Mouse (Mus musculus): ENCODE results near the gene Eno2.

The Eno2 gene

DNA sequence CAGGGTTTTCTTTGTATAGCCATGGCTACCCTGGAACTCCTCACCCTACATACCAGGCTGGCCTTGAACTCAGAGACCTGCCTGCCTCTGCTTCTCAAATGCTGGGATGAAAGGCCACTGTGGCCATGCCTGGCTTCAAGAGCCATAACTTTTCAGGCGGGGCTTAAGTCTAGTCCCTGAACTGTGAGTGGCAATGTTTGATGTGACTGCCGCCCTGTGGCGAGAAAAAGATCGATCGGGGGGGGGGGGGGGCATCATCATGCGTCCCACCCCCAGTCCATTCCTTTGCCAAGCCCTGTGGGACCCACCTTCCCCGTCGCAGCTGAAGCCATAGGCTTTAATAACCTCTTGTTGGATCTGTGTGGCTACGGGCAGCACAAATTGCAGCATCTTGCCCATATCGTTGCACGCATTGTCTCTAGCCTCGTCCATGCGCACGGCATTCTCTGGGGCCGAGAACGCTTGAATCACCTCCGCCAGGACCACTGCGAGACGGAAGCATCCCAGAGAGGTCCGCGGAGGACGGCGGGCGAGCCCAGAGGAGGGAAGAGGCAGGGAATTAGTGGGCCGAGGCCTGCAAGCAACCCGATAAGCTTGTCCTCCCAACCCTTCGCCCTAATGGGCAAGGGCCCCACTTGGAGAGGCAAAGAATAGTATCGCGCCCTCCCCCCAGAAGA is 29.1 kb downstream of the Eno2 start:
- DNase-seq (ENCODE audit: low spot score): peak; percentile 64

DNA sequence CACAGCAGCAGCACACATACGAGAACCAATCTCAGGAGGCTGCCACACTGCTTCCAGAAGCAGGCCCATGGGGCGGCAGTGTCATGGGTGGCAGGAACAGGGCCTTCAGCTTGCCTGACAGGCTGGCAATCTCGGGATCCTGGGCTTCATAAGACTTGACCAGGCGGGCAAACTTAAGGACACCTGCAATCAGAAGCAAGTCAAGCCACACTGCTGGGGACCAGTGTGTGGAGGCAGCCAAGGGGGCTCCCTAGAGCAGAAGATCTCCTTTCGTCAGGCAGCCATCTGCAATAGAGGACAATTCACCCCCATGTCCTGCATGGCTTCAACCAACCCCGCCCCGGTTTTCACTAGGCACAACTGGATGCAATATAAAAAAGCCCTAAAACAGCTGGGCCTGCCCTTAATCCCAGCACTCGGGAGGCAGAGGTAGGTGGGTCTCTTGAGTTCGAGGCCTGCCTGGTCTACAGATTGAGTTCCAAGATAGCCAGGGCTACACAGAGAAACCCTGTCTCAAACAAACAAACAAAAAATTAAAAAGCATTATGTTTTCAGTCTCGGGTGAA is 30.2 kb downstream of the Eno2 start:
- DNase-seq (ENCODE audit: low spot score): no peak

- no peak for DNase-seq (ENCODE audit: low spot score)
Measured at GRCm38 (mm10) chr6:124738511-124739023, 30.9 kb downstream of the Eno2 start, which contains the start of gene Ptpn6. Gene Ptpn6, minus strand, starts transcription at chr6:124738714.

DNA sequence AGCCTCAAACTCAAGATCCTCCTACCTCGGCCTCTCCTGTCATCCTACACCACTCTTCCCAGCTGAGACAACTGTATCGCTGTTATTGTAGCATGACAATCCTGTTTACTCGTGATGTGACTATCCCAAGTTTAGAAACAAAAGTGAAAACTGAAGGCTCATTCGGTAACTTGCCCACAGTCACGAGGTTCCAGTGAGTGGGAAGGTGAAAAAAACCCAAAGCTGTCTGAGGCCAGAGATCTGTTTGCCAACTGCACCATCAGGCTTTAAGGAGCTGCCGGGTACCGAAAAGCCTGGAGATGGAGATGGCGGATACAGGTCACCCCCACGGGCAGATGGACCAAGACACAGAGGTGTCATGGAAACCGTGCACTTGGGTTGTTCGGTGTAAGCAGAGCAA is 32.4 kb downstream of the Eno2 start:
- no peak for DNase-seq (ENCODE audit: low spot score)

DNA sequence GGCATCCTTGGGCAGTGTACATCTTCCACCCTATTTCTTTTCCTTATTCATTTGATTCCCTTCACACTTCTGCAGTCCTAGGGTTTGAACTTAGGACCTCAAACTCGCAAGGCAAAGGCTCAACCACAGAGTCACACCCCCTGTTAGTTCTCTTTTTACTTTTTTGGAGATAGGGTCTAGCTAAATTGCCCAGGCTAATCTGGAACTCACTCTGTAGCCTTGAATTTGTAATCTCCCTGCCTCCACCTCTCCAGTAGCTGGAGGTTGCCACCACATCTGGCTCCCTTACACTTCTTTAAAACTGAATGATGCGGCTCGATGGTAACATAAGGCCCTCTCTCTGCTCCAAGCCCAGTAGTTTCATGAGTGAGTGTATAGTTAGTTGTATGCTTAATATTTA is 35.1 kb downstream of the Eno2 start:
- DNase-seq (ENCODE audit: low spot score): no peak

- DNase-seq (ENCODE audit: low spot score): no peak
Measured at GRCm38 (mm10) chr6:124732476-124733370, 36.8 kb downstream of the Eno2 start.

GRCm38 (mm10) chr6:124731038-124731437 is 38.4 kb downstream of the Eno2 start:
- no peak for DNase-seq (ENCODE audit: low spot score)

DNA sequence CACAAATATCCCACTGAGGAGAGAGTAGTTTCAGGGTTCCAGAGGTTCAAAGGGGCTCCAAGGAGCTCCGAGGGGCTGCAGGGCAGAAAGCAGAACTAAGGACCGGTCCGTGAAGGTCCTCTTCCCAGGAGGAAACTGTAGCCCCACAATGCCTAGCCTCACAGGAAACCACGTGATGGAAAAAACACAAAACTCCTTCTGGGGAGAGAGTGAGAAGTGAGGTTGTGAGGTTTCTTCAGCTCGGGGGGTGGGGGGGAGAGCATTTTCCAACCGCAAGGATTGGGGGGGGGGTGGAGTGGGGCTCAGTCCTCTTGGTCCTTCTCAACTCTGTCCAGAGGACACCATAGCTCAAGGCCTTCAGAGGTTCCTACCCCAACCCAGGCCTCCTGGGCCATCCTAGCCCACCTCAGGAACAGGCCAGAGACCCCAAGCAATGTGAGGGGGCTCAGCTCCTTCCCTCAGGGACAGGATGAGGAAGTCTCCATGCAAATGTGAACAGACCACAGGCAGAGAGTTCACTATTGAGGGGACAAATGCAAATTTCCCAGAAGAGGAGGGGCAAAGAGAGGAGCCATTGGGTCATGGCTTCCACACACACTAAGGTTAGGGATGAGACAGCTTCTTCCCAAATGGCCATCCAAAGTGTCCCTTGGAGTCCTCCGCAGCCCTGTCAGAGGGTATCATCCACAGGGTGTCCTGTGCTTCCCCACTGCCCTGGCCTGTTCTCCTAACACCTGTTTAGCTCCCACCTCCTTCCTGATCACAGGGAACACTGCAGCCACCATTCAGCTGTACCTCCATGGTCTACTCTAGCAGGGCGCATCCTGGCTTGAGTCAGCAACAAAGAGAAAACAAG is 39.4 kb downstream of the Eno2 start:
- no peak for DNase-seq (ENCODE audit: low spot score)

DNA sequence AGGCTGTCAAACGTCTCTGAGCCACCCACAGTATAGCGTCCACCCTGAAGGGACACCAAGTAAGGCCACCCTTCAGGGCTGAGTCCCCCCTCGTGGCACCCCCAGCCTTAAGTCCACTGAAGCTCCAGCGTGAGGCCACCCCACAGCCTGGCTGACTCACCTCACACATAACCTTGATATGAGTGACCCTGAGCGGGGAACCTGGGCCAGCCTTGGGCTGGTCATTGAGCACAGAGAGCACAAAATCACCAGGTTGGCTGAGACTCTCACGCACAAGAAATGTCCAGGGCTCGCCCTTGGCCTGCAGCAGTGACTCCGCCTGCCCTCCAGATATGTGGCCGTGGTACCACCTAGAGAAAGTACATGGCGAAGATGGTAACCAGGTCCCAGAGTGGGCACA is 40.9 kb downstream of the Eno2 start:
- no peak for DNase-seq (ENCODE audit: low spot score)

GRCm38 (mm10) chr6:124724472-124724871 is 45.0 kb downstream of the Eno2 start:
- no peak for DNase-seq (ENCODE audit: low spot score)

- DNase-seq (ENCODE audit: low spot score): no peak
Measured at GRCm38 (mm10) chr6:124723541-124723940, 45.9 kb downstream of the Eno2 start.

DNA sequence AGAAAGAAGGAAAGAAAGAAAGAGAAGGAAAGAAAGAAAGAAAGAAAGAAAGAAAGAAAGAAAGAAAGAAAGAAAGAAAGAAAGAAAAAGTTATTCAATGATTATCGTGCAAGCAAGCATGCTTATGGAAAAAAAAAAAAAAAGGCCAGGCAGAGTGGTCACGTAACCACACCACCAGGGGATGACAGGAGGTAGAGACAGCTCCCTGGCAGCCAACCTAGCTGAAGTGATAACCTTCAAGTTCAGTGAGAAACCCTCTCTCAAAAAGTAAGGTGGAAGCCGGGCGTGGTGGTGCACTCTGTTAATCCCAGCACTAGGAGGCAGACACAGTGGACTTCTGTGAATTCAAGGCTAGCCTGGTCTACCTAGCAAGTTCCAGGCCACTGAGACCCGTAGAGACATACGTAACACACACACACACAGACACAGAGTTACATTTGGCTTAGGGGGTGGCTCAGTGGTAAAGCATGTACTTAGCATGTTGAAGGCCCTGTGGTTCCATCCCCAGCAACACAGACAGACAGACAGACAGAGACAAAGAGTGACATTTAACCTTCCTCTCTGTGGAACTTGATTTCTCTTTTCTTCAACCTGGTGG is 46.5 kb downstream of the Eno2 start:
- DNase-seq (ENCODE audit: low spot score): no peak

- no peak for DNase-seq (ENCODE audit: low spot score)
Measured at GRCm38 (mm10) chr6:124720904-124721303, 48.6 kb downstream of the Eno2 start.

DNA sequence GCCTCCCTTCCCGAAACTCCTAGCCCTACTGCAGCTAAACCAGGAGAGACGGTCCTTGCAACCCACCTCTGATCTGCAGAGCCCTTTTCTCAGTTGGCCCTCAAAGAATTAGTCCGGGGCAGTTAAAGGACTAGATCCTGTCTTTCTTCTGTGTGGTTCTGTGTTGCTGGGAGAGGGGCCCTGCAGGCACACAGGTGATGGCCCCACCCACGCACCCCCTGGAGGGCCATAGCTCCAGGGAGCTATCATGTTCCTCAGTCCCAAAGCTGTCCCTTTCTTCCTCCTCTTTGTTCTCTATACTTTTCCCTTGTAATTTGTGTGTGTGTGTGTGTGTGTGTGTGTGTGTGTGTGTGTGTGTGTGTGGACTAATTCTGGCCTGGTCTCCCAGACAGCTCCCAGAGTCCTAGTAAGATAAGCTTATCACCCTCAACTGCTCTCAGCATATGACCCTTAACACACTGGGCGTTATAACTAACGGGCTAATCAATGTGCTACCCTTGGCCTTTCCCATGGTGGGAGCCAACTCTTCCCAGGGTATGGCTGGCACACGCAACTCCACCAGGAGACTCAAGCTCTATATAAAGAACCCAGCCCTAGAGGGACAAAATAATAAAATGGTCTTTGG is 50.0 kb downstream of the Eno2 start:
- DNase-seq (ENCODE audit: low spot score): peak; percentile 54

DNA sequence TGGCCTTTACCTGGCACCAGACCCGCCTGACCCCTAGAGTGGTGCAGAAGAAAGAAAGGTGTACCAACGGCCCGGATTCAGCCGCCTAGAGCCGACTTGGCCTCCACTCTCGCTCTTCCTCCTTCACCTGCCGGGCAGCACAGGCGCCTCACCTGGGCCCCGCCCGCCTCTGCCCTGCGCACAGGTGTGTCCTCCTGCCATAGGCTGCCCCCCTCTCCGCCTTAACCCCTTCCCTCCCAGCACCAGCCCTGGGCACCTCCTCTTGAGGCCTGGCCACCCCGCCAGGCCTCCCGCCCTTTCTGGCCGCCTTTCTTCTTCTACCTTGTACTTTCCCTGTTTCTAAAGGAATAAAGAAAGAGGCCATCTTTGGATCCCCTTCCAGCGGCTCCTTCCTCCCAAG is 50.8 kb downstream of the Eno2 start:
- no peak for DNase-seq (ENCODE audit: low spot score)

DNA sequence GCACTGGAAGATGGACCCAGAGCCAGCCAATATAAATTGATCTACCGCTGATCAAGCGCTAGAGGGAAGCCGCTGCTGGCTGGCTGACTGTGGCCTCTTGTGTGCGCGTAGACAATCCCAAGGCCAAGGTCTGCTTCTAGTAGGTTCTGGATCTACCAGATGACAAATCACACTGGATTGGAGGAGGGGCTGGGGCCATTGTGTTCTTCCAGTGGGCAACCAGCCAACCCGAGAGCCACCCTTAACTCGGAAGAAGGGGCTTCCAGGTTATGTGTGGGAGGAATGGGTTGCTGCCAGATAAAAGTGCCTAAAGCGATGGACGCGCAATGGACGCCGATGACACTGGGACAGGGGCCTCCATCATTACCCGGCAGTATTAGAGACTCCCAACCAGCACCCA is 51.5 kb downstream of the Eno2 start:
- DNase-seq (ENCODE audit: low spot score): no peak

DNA sequence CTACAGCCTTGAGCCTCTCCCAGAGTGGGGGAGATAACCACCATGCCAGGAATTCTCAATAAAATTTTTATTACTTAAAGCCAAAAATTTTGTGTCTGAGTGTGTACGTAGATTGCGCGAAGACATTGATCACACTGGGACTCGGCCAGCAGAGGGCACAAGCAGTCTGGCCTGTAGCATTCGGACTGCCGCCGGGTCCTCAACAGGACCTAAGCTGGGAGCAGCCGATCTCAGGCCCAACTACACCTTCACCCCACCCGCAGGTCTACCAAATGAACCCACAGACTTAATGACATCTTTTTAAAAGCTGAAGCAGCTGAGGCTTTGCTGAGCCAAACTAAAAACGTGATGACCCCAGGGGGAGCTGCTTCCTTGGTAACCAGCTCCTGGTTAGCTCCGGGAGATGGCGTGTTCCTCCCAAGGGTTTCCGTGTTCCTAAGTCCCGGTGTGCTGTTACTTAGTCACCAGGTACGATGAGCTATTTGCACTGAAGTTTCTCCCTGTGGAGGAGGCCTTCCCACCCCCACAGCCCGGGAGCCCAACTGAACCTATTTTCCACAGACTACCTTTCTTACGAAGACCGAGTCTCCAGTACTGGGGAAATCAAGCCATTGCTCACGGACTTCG is 52.5 kb downstream of the Eno2 start:
- no peak for DNase-seq (ENCODE audit: low spot score)

- DNase-seq (ENCODE audit: low spot score): no peak
Measured at GRCm38 (mm10) chr6:124712918-124713317, 56.6 kb downstream of the Eno2 start.

- peak; percentile 97 for DNase-seq (ENCODE audit: low spot score)
Measured at GRCm38 (mm10) chr6:124711824-124712782, 57.4 kb downstream of the Eno2 start, which contains the start of the genes Emg1 and Phb2. Gene Emg1, minus strand, starts transcription at chr6:124712178. Gene Phb2, plus strand, starts transcription at chr6:124712336.
